Mouse (Mus musculus) hindbrain, embryonic 10.5 days (tissue): Measurements from ENCODE around the gene Pcsk2. TPM values are rescaled to one million over a fixed set of nuclear protein-coding genes. Genes with fewer than 3 reads are reported as not detected.
A peak's percentile ranks its signal among the peaks of the same experiment; 100 is the strongest.

ENCODE experiments used
- DNase-seq: peaks from one replicate; pipeline ENCODE4 v3.0.0-alpha.2; 2017; ENCODE audit warnings: low spot score
- H3K27ac ChIP-seq: fragments of 300-500 bp; sonication (generic); 2 replicates; pipeline ENCODE4 v1.5.1; 2016; ENCODE audit warnings: mild to moderate bottlenecking, moderate library complexity
- H3K27me3 ChIP-seq: fragments of 300-500 bp; sonication (generic); 2 replicates; pipeline ENCODE4 v1.6.1; 2016; ENCODE audit warnings: mild to moderate bottlenecking; ENCODE audit not compliant: poor library complexity, insufficient read depth, severe bottlenecking
- H3K36me3 ChIP-seq: fragments of 300-500 bp; sonication (generic); 2 replicates; pipeline ENCODE4 v1.6.1; 2016; ENCODE audit warnings: mild to moderate bottlenecking, moderate library complexity
- H3K4me1 ChIP-seq: fragments of 300-500 bp; sonication (generic); replicated peaks from 2 replicates; pipeline ENCODE4 v1.6.1; 2016; ENCODE audit warnings: mild to moderate bottlenecking
- H3K4me3 ChIP-seq: fragments of 300-500 bp; sonication (generic); 2 replicates; pipeline ENCODE4 v1.5.1; 2016; ENCODE audit warnings: mild to moderate bottlenecking, moderate library complexity
- H3K9me3 ChIP-seq: fragments of 300-500 bp; sonication (generic); 2 replicates; pipeline ENCODE4 v1.6.1; 2016; ENCODE audit warnings: mild to moderate bottlenecking, moderate library complexity
- WGBS: fragments of 180-500 bp; shearing (Covaris S2); methylation state at CpG from one replicate; pipeline ENCODE4 v1.1.7; 2016; 5-methylcytosine and 5-hydroxymethylcytosine counted together
- polyA plus RNA-seq: library from polyadenylated mRNA; unstranded; fragments of >200 nt; fragmentation: Nextera tagmentation; extraction: Ambion mirVana; gene quantifications from 2 replicates; pipeline ENCODE4 v1.2.1, GENCODE M21; 2016

The Pcsk2 gene
- polyA plus RNA-seq: 2.3 and 2.4 TPM in 2 replicates

DNA sequence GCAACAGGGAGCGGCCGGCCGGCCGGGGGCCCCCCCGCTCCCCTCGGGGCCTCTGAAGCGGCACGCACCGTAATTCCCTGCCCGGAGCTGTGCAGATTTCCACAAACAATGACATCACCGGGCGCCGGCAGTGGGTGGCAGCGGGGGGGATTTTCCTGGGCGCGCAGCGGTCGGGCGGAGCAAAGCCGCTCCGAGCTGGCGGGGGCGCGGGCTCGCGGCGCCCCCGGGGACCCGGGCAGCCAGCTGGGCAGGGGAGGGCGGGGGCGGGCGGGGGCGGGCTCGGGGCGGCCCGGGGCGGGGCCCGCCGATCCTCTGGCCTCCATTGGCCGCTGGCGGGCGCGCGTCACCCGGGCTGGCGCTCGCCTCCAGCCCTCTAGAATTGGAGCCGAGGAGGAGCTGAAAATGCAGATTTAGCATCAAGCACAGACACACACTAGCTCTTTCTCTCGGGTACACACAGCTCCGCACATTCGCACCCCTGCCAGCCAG is at the start of gene Pcsk2:
Pcsk2 (plus strand) TSS at position 399 of the 489 bp plus-strand sequence.
- DNase-seq: peak; percentile 81
- H3K27me3 ChIP-seq: peaks cover 40% of the 10 kb centered on the region
- WGBS: under 1% methylated on average over 30 of the region's 51 CpGs
- H3K36me3 ChIP-seq: no peaks in the 10 kb centered on the region
- H3K4me3 ChIP-seq: peak within 1 kb of the TSS; percentile 65
- H3K9me3 ChIP-seq: no peaks in the 10 kb centered on the region
- peaks cover 25% of the 10 kb centered on the region for H3K4me1 ChIP-seq
- peak within 1 kb of the TSS; percentile 87 for H3K27ac ChIP-seq

DNA sequence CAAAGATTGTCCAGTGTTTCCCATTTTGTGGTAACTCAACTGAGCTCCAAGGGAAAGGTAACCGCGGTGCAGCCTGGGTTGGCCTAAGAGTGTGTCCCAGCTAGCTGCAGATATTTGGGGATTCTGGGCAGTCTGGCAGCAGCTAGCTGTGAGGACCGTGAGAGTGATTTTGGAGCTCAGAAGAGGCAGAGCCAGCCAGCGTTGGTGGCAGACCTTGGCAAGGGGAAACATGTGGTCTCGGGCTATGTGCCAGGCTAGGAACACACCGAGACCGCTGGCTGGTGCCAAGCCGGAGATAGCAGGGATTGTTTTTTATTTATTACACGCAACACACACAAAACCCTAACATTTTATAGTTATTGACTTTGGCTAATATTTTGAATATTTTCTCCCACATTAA is 45.1 kb upstream of the Pcsk2 start:
- 95% methylated on average over 9 of the region's 9 CpGs for WGBS
- Histone ChIP-seq H3K27ac (no peak overlapping the region), H3K4me1 (no peaks in the 10 kb centered on the region), H3K27me3 (no peaks in the 10 kb centered on the region), H3K36me3 (no peaks in the 10 kb centered on the region), H3K4me3 (no peak overlapping the region), H3K9me3 (no peaks in the 10 kb centered on the region)
- DNase-seq: no peak

DNA sequence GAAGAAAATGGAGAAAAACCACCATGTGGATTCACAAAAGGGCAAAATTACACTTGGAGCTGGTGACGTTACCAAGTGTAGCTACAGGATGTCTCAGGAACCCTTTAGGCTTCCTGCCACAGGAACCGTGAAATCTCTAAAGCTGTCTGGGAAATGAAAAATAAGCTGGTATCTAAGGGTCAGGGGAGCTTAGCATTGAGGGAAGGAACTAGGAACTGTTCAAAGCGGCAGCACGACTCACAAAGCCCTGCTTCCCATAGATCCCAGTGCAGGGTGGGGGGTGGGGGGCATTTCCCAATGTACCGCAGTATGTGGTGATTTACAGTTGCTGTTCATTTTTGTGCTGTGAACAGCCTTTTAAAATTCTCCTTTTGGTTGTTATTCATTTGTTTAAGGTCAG is 44.2 kb upstream of the Pcsk2 start:
- no peaks in the 10 kb centered on the region for H3K36me3 ChIP-seq
- H3K9me3 ChIP-seq: no peaks in the 10 kb centered on the region
- no peak overlapping the region for H3K4me3 ChIP-seq
- no peaks in the 10 kb centered on the region for H3K4me1 ChIP-seq
- DNase-seq: no peak
- H3K27me3 ChIP-seq: no peaks in the 10 kb centered on the region
- 66% methylated on average over 5 of the region's 5 CpGs for WGBS
- no peak overlapping the region for H3K27ac ChIP-seq

DNA sequence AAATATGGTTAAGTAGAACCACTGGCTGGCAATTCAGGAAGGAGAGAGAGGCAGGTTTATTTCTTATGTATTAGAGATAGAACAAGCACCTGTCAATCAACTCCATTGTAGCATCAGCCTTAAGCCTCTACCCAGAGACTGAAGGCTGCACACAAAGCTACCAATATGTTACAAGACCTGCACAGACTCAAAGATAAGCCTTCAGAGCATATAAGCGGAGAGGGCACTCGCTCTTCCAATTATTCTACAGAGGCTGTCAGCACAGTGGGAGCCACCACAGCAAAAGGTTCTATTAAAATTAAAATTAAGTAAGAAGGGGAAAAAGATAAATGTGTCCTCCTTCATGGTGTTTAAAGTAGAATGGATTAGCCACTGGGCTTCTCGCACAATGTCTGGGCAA is 43.8 kb upstream of the Pcsk2 start:
- DNase-seq: no peak
- no peak overlapping the region for H3K27ac ChIP-seq
- WGBS: 81% methylated on average over 3 of the region's 3 CpGs

DNA sequence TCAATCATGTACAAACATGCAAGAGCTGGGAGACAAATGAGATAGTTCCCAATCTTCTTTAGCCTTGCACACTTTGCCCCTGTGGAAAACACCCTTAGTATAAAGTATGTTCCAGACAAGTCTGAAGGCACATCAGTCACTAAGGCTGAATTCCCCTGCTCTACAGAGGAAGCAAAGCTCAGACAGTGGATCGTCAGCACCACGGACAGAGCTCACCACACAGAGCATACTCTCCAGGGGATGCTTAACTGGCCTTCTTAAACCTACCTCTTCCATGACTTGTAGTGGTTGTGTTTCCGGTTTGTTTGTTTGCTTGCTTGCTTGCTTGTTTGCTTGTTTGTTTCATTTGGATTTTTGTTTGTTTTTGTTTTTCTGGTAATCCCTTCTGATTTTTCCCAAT is 9.5 kb upstream of the Pcsk2 start:
- Histone ChIP-seq H3K36me3 (no peaks in the 10 kb centered on the region), H3K27me3 (no peaks in the 10 kb centered on the region), H3K4me1 (no peaks in the 10 kb centered on the region), H3K4me3 (no peak overlapping the region), H3K9me3 (no peaks in the 10 kb centered on the region), H3K27ac (no peak overlapping the region)
- WGBS: 17% methylated on average over 3 of the region's 3 CpGs
- peak; percentile 45 for DNase-seq

More for the DNA sequence above, 43.8 kb upstream of the Pcsk2 start:
- no peak overlapping the region for H3K4me3 ChIP-seq
- H3K9me3 ChIP-seq: no peaks in the 10 kb centered on the region
- no peaks in the 10 kb centered on the region for H3K27me3 ChIP-seq
- no peaks in the 10 kb centered on the region for H3K36me3 ChIP-seq
- H3K4me1 ChIP-seq: no peaks in the 10 kb centered on the region

DNA sequence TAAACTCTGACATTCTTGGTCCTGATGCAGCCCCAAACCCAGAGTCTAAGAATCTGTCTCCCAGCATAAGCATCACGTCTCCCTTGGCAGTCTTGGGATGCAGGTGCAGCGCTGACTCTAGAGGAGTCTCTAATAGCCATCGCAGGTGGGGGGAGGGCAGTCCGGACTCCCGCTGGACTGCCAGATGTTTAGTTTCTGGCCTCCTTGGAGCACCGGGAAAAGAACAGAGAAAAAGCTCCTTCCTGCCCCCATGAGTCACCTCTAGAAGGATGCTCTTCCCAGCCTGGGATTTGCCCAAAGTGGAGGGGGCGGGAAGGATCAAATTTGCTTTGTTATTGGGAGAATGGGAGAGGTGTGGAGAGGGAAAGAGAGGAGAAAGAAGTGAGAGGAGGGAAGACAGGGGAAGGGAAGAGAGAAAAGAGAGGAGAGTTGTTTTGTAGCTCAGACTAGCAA is 631 bp upstream of the Pcsk2 start:
- H3K36me3 ChIP-seq: no peaks in the 10 kb centered on the region
- peak; percentile 43 for DNase-seq
- H3K27ac ChIP-seq: peak overlapping the region; percentile 87
- peaks cover 40% of the 10 kb centered on the region for H3K27me3 ChIP-seq
- no peaks in the 10 kb centered on the region for H3K9me3 ChIP-seq
- under 1% methylated on average over 7 of the region's 7 CpGs for WGBS
- peak overlapping the region; percentile 65 for H3K4me3 ChIP-seq
- H3K4me1 ChIP-seq: peaks cover 25% of the 10 kb centered on the region

DNA sequence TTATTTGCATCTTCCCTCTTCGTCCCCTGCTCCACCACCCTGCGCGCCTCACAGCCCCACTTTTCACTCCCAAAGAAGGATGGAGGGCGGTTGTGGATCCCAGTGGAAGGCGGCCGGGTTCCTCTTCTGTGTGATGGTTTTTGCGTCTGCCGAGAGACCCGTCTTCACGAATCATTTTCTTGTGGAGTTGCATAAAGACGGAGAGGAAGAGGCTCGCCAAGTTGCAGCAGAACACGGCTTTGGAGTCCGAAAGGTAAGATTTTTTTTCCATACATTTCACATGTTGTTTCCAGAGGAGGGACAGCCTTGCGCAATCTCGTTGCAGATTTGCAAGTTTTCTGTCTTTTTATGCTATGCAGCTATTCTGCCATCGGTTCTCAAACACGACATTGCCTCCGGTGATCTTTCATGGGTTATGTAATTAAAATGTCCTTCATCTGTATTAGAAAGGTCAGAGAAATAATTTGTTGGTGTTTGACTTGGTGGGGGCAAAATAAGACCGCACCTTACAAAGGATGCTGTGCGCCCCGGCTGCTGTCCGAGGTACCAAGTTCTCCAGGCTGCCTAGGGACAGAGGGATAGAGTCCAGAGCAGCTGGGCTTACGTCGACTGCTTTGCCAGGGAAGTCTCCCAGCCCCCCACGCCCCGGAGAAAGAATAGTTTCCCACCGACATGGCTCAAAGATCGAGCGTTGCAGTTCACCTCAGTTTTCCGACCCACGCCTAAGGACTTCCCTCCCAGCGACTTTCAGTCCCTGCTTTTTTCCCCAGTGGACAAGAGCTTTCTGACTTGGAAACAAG is 656 bp downstream of the Pcsk2 start:
- Histone ChIP-seq H3K36me3 (no peaks in the 10 kb centered on the region), H3K4me1 (peaks cover 25% of the 10 kb centered on the region), H3K4me3 (peak overlapping the region; percentile 65), H3K9me3 (no peaks in the 10 kb centered on the region), H3K27ac (0 out of 2 replicates have a peak overlapping the region, but pooled peaks have one; percentile 40), H3K27me3 (peaks cover 40% of the 10 kb centered on the region)
- DNase-seq: peak; percentile 62
- under 1% methylated on average over 33 of the region's 33 CpGs for WGBS

DNA sequence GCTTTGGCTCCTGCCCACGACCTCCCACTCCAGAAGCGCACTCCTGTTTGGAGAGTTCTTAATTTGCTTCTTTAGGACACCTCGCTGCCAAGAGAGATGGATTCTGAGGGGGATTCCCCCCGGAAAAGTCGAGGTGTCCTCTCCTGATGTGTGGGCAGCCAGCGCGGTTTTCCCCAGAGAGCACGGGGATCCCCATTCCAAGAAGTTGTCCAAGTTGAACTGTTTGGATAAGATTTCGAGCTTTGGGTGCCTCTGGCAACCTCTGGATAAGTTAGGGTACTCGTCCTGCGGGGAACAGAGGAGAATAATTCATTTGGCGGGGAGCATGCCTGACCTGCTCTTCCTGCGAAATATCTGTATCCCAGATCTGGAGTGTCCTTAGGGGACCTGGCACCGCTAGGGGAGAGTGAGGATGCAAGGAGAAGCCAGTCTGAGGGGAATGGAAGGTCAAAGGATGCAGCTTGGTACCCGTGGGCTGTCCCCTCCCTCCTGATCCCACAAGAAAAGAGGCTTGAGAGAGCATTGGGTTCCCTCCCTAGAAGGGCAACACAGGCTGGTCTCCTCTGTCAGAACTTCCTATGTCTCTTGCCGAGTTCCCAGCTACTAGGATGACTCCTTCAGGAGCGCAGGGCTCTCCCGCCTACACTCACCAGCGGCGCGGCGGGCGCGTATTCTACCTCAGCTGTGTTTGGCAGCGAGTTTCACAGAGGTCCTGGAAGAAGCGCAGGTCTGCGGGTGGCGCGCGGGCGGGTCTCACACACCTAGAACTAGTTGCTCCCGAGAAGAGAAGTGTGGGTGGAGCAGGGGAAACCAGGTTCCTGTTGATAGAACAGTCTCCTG is 1.5 kb downstream of the Pcsk2 start:
- H3K36me3 ChIP-seq: no peaks in the 10 kb centered on the region
- no peaks in the 10 kb centered on the region for H3K9me3 ChIP-seq
- H3K27me3 ChIP-seq: peaks cover 40% of the 10 kb centered on the region
- H3K27ac ChIP-seq: no peak overlapping the region
- H3K4me1 ChIP-seq: peaks cover 25% of the 10 kb centered on the region
- peak overlapping the region; percentile 65 for H3K4me3 ChIP-seq
- 1% methylated on average over 32 of the region's 32 CpGs for WGBS
- peak; percentile 16 for DNase-seq

DNA sequence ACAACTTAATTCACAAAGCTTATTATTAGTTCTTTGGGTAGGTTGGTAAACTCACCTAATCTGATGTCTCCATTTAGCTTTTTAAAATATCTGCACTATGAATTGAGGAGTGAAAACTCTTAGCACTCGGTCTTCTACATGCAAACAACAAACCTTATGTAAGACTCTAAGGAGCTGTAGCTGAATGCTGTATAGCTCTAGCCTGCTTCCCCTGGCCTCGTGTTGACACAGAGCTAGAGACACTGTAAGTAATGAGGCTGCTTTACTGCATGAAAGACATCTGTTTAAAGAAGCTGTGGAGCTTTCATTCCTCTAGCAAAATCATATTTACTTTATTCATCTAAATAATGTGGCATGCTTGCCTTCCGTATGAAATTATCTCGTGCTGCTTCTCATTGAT is 14.4 kb downstream of the Pcsk2 start:
- Histone ChIP-seq H3K36me3 (no peaks in the 10 kb centered on the region), H3K27ac (no peak overlapping the region), H3K4me1 (no peaks in the 10 kb centered on the region), H3K9me3 (no peaks in the 10 kb centered on the region), H3K4me3 (no peak overlapping the region), H3K27me3 (no peaks in the 10 kb centered on the region)
- 80% methylated on average over 4 of the region's 4 CpGs for WGBS
- no peak for DNase-seq

DNA sequence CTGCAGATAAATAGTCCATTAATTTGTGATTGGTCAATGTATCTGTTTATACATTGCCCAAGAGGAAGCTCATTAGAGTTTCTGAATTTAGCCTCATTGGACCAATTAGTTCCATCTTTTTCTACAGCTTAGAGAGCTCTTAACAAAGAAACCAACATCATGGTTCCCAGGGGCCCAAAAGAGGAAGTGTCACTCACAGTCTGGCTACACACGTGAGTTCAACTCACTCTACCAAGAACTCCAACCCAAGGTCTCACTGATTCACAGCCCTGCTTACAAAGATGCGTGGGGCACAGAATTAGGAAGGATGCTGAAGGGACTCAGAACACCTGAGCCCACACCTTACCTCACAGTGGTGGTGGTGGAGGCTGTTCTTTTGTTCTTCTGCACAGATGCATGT is 19.1 kb downstream of the Pcsk2 start:
- no peak for DNase-seq
- WGBS: 72% methylated on average over 2 of the region's 2 CpGs
- H3K36me3 ChIP-seq: no peaks in the 10 kb centered on the region
- H3K9me3 ChIP-seq: no peaks in the 10 kb centered on the region
- H3K4me3 ChIP-seq: no peak overlapping the region
- no peak overlapping the region for H3K27ac ChIP-seq
- no peaks in the 10 kb centered on the region for H3K27me3 ChIP-seq
- no peaks in the 10 kb centered on the region for H3K4me1 ChIP-seq

DNA sequence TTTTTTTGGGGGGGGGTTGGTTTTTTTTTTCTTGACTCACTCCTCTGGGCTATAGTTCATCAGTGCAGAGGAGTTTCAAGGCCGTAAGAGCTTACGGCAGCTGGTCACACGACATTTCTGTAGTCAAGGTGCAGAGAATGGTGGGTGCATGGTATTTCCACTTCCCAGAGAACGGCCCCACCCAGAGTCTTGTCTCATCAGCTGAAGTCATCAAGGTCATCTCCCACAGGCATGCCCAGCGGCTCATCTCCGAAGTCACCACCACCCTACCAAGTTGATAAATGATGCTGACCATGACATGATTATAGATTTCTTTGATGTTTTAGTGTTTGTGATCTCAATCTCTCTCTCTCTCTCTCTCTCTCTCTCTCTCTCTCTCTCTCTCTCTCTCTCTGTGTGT is 20.0 kb downstream of the Pcsk2 start:
- no peak overlapping the region for H3K27ac ChIP-seq
- H3K4me1 ChIP-seq: no peaks in the 10 kb centered on the region
- H3K9me3 ChIP-seq: no peaks in the 10 kb centered on the region
- no peaks in the 10 kb centered on the region for H3K27me3 ChIP-seq
- 88% methylated on average over 6 of the region's 6 CpGs for WGBS
- no peaks in the 10 kb centered on the region for H3K36me3 ChIP-seq
- DNase-seq: no peak
- no peak overlapping the region for H3K4me3 ChIP-seq

DNA sequence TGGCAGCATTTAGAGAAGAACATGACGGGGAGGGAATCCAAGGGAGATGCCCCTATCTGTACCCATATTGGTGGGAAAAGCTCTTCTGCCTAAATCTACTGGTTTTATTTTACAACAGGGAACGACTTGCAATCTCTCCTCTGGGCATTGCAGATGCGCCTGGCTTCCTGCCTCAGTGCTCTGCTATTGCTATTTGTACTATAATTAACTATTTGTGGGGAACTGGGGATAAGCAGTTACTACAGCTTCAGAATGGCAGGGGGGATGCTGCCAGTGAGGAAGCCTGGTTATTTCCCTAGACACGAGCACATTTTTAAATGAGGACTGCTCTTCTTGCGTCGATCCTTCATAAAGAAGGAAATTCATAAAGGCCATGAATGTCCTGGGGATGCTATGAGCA is 39.4 kb downstream of the Pcsk2 start:
- no peaks in the 10 kb centered on the region for H3K27me3 ChIP-seq
- H3K27ac ChIP-seq: no peak overlapping the region
- DNase-seq: no peak
- no peaks in the 10 kb centered on the region for H3K9me3 ChIP-seq
- no peaks in the 10 kb centered on the region for H3K4me1 ChIP-seq
- 88% methylated on average over 6 of the region's 6 CpGs for WGBS
- H3K4me3 ChIP-seq: no peak overlapping the region
- H3K36me3 ChIP-seq: no peaks in the 10 kb centered on the region

DNA sequence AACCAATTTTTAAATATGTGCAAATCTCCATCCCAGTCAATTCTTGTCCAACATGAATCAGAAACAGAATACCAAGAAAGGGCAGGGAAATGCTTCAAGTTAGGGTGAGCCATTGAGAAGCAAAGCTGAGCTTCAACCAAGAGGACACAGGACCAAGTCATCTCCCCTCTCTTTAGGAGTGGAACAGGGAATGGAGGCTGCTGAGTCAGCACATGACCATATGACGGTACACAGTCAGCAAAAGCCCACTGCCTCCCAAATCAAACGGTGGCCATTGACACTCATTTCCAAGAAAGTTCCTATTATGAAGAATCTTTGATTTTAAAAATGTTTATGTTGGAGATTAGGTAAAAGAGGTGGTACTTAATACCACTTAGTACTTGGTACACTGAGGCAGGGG is 44.4 kb downstream of the Pcsk2 start:
- 99% methylated on average over 2 of the region's 2 CpGs for WGBS
- Histone ChIP-seq H3K27me3 (no peaks in the 10 kb centered on the region), H3K4me1 (no peaks in the 10 kb centered on the region), H3K36me3 (no peaks in the 10 kb centered on the region), H3K27ac (no peak overlapping the region), H3K4me3 (no peak overlapping the region), H3K9me3 (no peaks in the 10 kb centered on the region)
- DNase-seq: no peak
